ENCODE assay signal across 30 mouse cellular contexts in genomic region chr19:56581981-56582380, GRCm38 (mm10).
"Had no signal": no experiment of that assay in that cellular context is flagged by ENCODE, and none has a peak within 500 bp of the region (broad histone marks: within the 10 kb centered on the region; RNA-seq: fewer than 3 reads in every experiment).

No protein-coding gene starts in this region.

- ATAC-seq: hindbrain, embryonic 16.5 days; inflammation-experienced regulatory T-cells, adult 6 months; intestine, embryonic 15.5 days; intestine, postnatal 0 days had no signal

- H3K27ac ChIP-seq: gastrocnemius, adult 2 months; heart, adult 2 months; heart, embryonic 13.5 days; heart, embryonic 15.5 days; hindbrain, embryonic 10.5 days; hindbrain, embryonic 12.5 days; hindbrain, embryonic 14.5 days; intestine, embryonic 15.5 days; kidney, embryonic 15.5 days; kidney, postnatal 0 days; left cerebral cortex, adult 2 months; limb, embryonic 10.5 days; limb, embryonic 12.5 days; liver, embryonic 13.5 days had no signal

- H3K9ac ChIP-seq: heart, embryonic 13.5 days; heart, embryonic 15.5 days; hindbrain, embryonic 12.5 days; hindbrain, embryonic 14.5 days; intestine, embryonic 15.5 days; kidney, embryonic 15.5 days; limb, embryonic 12.5 days; liver, embryonic 13.5 days had no signal

- H3K27me3 ChIP-seq: heart, embryonic 13.5 days; heart, embryonic 15.5 days; hindbrain, embryonic 12.5 days; intestine, embryonic 15.5 days; kidney, embryonic 15.5 days; limb, embryonic 12.5 days; liver, embryonic 13.5 days had no signal

- H3K9me3 ChIP-seq: heart, embryonic 13.5 days; heart, embryonic 15.5 days; hindbrain, embryonic 10.5 days; hindbrain, embryonic 12.5 days; intestine, embryonic 15.5 days; kidney, embryonic 15.5 days; limb, embryonic 10.5 days; limb, embryonic 12.5 days; liver, embryonic 13.5 days had no signal

- DNase-seq: gastrocnemius, adult 2 months; gastrocnemius, postnatal 10 days; gastrocnemius, postnatal 25 days; heart, adult 2 months; heart, postnatal 14 days; heart, postnatal 4 days; kidney, adult 2 months; kidney, adult 9 months; kidney, postnatal 14 days; kidney, postnatal 36 days; layer of hippocampus, adult 9-11 months; layer of hippocampus, postnatal 36 days; liver; liver, embryonic 13.5 days had no signal

- H3K4me2 ChIP-seq: heart, embryonic 11.5 days; heart, embryonic 13.5 days; heart, embryonic 15.5 days; hindbrain, embryonic 12.5 days; hindbrain, embryonic 14.5 days; intestine, embryonic 15.5 days; kidney, embryonic 15.5 days; limb, embryonic 12.5 days; liver, embryonic 11.5 days; liver, embryonic 13.5 days had no signal

- H3K4me3 ChIP-seq: gastrocnemius, adult 2 months; heart, adult 2 months; heart, embryonic 13.5 days; heart, embryonic 15.5 days; hindbrain, embryonic 10.5 days; hindbrain, embryonic 12.5 days; intestine, embryonic 15.5 days; kidney, embryonic 15.5 days; left cerebral cortex, adult 2 months; limb, embryonic 10.5 days; limb, embryonic 12.5 days; liver, embryonic 13.5 days had no signal

- H3K4me1 ChIP-seq: hindbrain, embryonic 10.5 days; hindbrain, embryonic 12.5 days; limb, embryonic 10.5 days; limb, embryonic 12.5 days had no signal
